Mouse (Mus musculus): Measurements from ENCODE around the gene Coasy.
A peak's percentile ranks its signal among the peaks of the same experiment; 100 is the strongest.

The Coasy gene

DNA sequence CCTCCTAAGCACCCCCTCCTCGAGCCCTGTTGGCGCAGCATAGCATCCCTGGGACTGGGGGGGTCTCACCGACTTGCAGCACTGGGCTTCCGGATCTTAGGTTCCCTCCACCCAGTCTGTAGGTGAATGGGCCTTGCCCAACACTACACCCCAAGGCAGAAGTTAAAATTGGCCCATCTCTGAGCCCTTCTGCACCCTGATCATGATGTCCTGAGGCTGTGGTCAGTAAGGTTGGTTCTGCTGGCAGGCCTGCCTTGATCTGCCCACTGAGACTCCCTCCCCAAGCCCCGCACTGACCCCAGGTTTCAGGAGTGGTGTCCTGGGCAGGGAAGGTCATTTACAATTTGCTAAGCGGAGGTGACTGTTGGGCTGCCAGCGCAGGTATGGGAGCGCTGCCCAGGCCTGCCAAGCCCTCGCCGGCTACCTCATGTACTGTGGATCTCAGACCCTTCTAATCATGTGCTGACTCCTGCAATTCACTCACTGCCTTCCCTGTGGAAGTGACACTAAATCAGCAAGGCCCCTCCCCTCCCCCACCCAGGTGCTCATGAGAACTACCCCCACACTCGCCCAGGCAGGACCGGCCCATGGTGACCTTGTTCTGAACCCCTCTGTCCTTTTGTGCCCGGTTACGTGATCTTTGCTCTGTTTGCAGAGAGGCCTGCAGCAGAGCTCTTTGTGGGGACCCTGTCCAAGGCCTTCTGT, 19.2 kb upstream of the Coasy start:
- DNase-seq (ENCODE audit: low read depth, low spot score), result no peak

DNA sequence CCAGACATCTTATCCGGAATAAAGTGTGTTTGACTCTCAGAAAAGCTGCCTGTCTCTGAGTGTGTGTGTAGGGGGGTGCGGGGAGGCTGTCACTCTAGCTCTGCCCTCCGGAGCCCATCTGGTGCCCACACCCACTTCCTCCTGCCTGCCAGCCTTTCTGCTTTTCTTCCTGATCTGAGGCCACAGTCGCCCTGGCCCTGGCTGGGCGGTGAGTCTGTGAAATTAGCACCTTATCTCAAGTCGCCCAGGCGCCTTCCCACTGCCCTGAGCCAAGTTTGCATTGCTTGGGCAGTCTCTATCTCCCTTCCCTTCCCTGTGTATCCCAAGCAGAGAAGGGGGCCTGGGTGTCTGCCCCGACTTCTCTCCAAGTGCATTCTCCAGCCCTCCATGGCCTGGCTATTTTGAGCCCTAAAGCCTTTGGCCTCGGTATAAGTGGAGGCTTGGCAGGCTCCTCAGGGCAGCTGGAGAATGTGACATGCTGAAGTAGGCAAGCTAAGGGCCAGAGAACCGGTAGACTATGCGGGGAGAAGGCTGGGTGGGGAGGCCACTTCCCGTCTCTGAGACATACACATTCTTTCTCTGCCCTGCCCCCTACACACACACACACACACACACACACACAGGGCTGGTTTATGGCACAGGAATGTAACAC, 18.6 kb upstream of the Coasy start:
- peak; percentile 40 for DNase-seq (ENCODE audit: low read depth, low spot score)

GRCm38 (mm10) chr11:101064462-101064861, 17.9 kb upstream of the Coasy start:
- DNase-seq (ENCODE audit: low read depth, low spot score), result no peak

GRCm38 (mm10) chr11:101065002-101065401, 17.4 kb upstream of the Coasy start:
- DNase-seq (ENCODE audit: low read depth, low spot score), result no peak

DNA sequence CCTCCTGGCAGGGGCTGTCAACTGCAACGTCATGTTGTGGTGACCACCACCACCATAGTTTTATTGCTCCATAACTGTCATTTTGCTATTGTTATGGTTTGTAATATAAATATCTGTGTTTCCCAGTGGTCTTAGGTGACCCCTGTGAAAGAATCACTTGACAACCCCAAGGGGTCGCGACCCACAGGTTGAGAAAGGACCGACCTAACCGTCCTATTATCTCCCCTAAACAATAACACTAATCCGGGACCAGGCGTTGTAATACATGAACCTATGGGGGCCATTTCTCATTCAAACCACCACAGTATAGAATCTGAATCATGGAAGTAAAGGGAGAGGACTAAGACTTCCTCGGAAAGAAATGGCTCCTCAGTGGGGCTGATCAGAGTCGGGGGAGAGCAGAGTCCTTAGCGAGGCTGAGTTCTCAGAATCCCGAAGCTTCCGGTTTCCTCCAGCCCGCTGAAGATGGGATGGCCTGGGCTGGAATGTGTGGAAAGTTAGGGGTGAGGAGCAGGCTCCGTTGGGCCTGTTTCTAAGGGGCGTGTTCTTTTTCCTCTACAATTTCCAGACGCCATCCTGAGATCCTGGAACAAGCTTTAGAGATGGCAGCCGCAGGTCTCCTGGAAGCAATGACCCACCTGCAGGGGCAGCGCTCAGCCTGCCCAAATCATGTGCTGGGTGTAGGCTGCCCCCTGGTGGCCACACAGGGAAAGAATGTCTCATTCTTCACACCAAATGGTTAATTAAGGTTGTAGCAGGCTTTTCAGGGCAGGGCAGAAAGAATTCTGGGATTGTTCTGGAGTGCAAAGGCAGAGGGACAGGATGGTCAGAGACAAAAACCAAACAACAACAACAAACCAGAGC, 15.6 kb upstream of the Coasy start:
- peak; percentile 89 for DNase-seq (ENCODE audit: low read depth, low spot score)

GRCm38 (mm10) chr11:101069391-101070188, 12.8 kb upstream of the Coasy start, which contains the start of gene Naglu:
Gene Naglu (plus strand): TSS chr11:101070012.
- DNase-seq (ENCODE audit: low read depth, low spot score), result peak; percentile 91

DNA sequence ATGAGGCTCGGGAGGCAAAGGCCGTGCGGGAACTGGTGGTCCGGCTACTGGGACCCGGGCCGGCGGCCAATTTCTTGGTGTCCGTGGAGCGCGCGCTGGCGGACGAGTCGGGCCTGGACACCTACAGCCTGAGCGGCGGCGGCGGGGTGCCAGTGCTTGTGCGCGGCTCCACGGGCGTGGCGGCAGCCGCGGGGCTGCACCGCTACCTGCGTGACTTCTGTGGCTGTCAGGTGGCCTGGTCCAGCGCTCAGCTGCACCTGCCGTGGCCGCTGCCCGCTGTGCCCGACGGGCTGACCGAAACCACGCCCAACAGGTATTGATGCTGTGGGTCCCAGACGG, 12.2 kb upstream of the Coasy start:
- DNase-seq (ENCODE audit: low read depth, low spot score), result no peak

DNA sequence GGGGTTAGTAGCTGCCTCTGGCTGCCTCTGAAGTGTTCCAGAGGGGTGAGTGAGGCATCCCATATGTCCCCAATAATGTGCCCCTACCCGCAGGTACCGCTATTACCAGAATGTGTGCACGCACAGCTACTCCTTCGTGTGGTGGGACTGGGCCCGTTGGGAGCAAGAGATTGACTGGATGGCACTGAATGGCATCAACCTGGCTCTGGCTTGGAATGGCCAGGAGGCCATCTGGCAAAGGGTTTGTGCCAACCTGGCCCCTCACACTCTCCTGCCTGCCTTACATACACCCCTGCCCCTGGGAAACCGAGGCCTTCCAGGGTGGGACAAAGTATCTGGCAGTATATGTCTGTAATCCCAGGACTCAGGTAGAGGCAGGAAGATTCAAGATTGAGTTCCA, 11.4 kb upstream of the Coasy start:
- no peak for DNase-seq (ENCODE audit: low read depth, low spot score)

DNA sequence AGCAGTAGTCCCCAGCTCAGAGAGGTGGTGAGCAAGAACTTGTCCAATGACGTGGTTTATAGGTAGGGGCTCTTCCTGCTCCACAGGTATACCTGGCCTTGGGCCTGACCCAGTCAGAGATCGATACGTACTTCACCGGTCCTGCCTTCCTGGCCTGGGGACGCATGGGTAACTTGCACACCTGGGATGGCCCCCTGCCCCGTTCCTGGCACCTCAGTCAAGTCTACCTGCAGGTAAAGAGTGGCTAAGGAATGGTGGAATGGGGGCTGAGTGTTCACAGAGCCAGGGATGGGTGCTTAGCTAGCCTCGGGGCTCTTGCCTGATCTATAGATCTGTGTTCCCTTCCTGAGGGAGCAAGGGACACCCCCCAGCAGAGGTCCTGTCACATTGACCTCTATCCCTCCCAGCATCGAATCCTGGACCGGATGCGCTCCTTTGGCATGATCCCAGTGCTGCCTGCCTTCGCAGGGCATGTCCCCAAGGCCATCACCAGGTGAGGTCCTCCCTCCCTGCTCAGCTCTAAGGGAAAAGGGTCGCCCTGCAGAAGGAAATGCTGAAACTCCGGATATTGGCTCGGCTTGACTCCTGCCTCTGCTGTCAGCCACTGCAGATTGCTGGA, 10.4 kb upstream of the Coasy start:
- no peak for DNase-seq (ENCODE audit: low read depth, low spot score)

DNA sequence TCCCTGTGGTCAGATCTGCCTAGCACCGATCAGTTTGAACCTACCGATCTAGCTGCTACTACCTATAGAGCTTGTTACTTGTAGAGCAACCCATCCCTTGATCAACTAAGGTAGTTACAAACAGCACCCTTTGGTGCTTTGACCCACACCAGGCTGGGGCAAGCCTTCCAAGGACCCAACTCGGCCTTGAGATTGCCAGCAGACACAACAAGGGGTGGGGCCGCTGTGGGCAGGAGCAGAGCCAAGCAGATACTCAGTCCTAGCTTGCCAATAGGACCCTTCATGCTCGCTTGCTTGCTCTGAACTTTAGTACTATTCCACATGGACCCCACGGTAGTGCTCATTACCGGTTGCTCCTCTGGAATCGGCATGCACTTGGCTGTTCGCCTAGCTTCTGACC, 4.2 kb upstream of the Coasy start, which contains the start of gene Hsd17b1:
Gene Hsd17b1, plus strand, starts transcription at position 291 of the 400 bp plus-strand sequence.
- DNase-seq (ENCODE audit: low read depth, low spot score), result no peak

GRCm38 (mm10) chr11:101079746-101080145, 2.6 kb upstream of the Coasy start:
- no peak for DNase-seq (ENCODE audit: low read depth, low spot score)

DNA sequence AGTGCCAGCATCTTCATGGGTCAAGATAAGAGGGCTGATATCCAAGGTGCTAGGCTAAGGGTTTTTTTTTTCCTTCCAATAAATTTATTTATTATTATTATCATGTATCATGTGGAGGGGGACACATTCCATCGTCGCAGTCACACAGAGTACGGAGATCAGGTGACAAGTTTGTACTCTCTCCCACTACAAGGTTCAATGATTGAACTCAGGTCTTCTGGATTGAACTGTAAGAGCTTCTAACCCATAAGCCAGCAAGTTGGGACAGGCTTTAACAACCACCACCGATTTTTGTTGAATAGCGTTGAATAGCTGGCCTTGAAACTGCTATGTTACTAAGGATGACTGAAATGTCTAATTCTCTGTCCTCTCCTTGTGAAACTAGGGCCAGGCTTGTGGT, 1.9 kb upstream of the Coasy start:
- no peak for DNase-seq (ENCODE audit: low read depth, low spot score)

DNA sequence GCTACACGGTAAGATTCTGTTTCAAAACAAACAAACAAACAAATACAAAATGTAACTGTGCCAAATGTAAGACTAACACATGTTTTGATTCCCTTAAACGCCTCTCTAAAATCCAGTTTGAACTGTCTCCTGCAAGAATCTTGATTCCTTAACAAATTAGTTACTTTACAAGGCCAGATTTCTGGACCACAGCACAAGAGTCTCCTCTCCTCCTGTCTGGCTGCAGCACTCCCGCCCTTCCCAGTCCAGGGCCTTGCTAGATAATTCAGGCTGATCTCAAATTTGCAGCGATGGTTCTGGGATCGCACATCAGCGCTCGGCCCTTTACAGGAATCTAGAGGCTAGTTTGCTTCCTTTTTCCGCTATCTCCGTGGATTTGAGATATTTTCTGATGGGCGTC, 706 bp upstream of the Coasy start:
- no peak for DNase-seq (ENCODE audit: low read depth, low spot score)

- no peak for DNase-seq (ENCODE audit: low read depth, low spot score)
These were observed 825 bp downstream of the Coasy start for GRCm38 (mm10) chr11:101083083-101083697.

DNA sequence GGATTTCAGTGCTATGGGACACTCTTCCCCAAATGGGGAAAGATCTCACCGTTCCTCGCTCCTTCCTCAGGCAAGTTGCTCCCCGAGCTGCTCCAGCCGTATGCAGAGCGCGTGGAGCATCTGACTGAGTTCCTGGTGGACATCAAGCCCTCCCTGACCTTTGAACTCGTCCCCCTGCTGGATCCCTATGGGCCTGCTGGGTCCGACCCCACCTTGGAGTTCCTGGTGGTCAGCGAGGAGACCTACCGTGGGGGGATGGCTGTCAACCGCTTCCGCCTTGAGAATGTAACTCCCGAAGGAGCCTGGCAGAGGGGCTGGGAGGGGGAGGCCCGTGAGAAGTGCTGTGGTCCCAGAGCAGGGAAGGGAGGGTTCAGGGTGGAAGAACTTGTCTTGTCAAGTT, 1.9 kb downstream of the Coasy start:
- DNase-seq (ENCODE audit: low read depth, low spot score), result no peak

DNA sequence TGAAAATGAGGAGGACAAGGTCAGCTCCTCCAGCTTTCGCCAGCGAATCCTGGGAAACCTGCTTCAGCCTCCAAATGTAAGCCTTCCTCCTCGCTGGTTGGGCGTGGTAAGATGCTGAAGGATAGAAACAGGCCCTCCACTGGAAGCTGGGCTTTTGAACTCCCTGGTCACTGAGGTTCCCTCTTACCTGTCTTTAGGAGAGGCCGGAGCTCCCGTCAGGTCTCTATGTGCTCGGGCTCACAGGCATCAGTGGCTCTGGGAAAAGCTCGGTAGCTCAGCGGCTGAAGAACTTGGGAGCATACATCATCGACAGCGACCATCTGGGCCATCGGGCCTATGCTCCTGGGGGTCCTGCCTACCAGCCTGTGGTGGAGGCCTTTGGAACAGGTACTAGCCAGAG, 2.4 kb downstream of the Coasy start:
- no peak for DNase-seq (ENCODE audit: low read depth, low spot score)

- DNase-seq (ENCODE audit: low read depth, low spot score), result no peak
These were observed 3.4 kb downstream of the Coasy start for GRCm38 (mm10) chr11:101085617-101086322.

- no peak for DNase-seq (ENCODE audit: low read depth, low spot score)
These were observed 3.9 kb downstream of the Coasy start for GRCm38 (mm10) chr11:101086323-101086674.

DNA sequence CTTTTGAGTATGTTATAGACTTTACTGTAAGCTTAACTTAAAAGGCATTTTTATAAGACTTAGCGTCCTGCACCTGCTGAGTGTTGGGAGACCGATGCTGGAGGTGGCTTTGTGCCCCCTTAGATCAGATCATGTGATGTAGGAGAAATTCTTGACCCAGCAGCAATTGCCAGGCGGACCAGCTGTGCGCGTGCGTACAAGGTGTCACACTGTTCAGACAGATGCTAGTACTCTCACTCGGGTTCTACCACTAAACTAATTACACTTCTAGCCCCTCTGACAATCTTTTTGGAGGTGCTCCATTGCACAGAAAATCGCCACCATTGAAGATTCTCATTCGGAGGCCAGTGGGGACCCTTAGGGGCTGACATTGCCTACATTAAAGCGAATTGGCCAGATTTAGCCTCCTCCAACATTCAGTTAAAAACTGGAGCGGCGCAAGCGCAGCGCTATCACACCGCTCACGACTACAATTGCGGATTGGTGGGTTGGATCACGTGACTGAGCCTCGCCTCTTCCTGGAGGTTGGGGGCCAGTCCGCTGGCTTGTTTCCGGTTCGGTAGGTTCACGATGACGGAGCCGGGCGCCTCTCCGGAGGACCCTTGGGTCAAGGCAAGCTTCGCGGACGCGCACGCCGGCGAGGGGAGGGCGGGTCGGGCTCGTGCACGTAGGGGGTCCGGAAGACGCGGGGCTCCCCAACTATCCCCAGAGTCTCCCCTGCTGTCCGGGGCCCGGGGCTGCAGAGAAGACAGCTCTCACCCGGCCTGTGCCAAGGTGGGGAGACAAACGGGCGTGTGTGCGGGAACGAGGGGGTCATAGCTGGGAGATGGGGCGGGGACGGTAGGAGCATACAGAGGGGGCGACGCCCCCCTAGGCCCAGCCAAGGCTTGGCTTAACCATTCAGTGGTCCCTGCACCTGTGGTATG, 4.7 kb downstream of the Coasy start, which contains the start of gene Mlx:
Gene Mlx, plus strand, starts transcription at position 522 of the 926 bp plus-strand sequence.
- DNase-seq (ENCODE audit: low read depth, low spot score), result peak; percentile 93
